Mouse (Mus musculus) embryonic fibroblast, embryonic 13.5 days (primary cell): ENCODE results near the gene Mon2.

Experiments used
- CTCF ChIP-seq: IDR thresholded peaks from 2 replicates; pipeline ENCODE4 v1.5.1; 2011; ENCODE audit warnings: mild to moderate bottlenecking, control low read depth, low read length, moderate library complexity, borderline replicate concordance; ENCODE audit not compliant: insufficient read depth
- POLR2A ChIP-seq: IDR thresholded peaks from 2 replicates; pipeline ENCODE4 v1.6.1; 2011; ENCODE audit warnings: low read depth, mild to moderate bottlenecking, control low read depth, low read length, moderate library complexity

GRCm38 (mm10) chr10:122985515-122986319 lies 90.6 kb downstream of the Mon2 start:
- TF ChIP-seq POLR2A (peak; percentile 82), CTCF (no peak)
